Mouse (Mus musculus): ENCODE results near the gene Ccl11.

Gene Ccl11

DNA sequence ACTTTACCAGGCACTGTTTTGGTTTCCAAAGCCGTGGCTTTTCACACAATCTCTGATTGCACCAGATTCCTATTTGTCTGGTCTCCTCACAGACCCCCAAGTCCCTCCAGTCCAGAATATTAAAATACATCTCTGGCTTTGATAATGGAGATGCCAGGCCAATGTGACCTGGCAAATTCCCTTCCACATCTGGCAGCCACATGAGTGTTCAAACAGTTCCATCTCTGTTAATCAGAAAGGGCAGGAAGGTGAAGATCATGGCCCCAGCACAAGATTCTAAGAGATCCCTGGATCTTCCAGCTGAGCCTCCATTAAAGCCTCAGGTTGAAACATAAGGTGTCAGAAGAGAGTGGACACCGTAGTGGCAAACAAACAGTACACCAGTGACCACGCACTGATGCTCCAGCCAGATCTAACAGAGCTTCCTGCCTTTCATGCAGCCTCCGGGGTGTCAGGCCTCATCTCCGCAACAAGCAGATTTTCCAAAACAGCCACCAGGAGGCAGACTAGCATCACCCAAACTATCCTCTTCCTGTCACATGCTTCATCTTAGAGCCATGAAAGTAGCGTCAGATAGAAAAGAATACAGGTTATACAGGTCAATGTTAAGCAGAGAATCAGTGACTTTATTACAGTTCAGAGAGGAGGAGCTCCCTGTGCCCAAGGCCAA, 9.7 kb upstream of the Ccl11 start:
- peak in 1 of 2 experiments; percentile 45 for DNase-seq (ENCODE audit: low spot score in 2 of 2)

DNA sequence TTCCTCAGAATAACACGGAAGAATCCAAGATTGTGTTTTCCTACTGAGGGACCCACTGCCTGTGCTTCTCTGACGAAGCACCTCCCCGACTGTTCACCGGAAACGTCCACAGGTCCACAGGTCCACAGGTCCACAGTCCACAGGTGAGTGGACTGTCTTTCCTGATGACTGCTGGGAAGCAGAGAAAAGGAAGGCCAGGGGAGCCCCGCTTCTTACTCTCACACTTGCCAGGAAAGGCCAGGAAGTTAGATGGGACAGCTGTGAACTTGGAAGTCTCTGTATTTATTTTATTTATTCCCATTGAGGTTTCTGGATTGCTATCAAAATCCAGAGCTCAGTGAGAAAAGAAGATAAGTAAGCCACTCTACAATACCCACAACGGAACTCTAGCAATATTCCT, 3.8 kb upstream of the Ccl11 start:
- DNase-seq (ENCODE audit: low spot score in 2 of 2): no peak

DNA sequence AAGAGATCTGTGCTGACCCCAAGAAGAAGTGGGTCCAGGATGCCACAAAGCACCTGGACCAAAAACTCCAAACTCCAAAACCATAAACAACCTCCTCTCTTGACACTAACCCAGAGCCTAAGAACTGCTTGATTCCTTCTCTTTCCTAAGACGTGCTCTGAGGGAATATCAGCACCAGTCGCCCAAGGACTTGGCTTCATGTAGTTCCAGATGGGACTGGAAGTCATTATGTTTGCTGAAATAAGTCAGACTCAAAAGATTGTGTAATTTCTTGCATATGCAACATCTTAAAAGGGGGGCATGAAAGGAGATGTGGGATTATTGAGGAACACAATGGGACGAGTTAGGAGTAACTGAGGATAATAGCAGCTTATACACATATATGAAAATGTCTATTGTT, 4.6 kb downstream of the Ccl11 start:
- no peak for DNase-seq (ENCODE audit: low spot score in 2 of 2)

DNA sequence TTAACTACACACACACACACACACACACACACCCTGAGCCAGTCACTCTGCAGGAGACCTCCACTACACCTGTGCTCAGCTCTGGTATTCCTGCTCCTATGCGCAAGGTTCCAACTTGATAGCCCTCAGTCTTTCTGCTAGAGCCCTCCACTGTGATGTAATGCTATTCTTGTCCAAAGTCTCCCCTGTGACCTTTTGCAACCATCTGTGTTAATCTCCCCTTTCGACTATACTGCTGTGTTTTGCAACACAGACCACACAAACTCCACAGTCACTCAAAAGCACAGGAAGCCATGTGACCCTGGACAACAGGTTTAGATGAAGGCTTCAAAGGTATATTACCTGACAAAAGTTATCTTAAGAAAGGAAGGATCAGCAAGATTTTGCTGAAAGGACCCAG, 5.8 kb downstream of the Ccl11 start:
- no peak for DNase-seq (ENCODE audit: low spot score in 2 of 2)

DNA sequence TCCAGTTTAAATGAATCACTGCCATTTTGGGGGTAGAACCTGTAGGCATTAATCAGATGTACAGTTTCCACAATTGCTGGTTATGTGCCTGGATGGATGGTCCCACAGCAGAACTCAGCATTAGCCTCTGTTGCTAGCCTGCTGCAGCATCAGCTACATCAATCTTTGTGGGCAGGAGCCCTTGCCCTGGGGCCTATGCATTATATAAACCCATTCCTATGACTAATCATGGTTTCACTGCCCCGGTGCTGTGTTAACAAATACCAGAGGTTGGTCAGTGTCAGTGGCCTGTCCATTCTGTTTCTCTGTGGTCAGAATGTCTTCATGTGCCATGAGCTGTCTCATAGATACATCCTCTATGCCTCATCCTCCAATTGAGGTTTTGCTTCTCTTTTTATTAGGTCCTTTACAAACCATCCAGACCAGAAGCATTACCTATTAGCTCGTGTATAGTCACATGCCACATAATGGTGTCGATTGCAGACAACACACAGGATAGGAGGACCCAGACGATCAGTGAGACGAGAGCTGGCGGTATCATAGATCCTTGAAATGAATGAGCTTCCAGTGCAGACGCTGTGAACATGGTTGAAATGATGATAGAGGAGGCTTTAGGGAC, 9.4 kb downstream of the Ccl11 start:
- DNase-seq (ENCODE audit: low spot score in 2 of 2): no peak

DNA sequence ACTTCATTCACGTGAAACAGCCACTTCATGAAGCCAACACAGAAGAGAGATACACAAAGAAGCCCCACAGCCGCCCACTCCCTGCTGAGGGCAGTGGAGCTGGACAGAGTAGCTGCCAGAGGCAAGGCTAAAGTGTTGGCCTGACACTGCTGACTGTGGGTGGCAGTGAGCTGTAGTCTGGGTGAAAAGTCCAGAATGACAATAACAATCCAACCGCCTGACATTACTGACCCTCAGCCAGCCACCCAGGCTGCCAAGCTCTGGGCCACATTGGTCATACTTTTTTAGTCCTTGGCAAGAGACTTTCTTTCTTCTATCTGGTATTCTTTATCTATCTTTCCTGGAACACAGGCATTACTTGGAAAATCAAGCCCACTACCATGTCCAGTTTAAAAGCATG, 13.5 kb downstream of the Ccl11 start:
- DNase-seq (ENCODE audit: low spot score in 2 of 2): no peak

DNA sequence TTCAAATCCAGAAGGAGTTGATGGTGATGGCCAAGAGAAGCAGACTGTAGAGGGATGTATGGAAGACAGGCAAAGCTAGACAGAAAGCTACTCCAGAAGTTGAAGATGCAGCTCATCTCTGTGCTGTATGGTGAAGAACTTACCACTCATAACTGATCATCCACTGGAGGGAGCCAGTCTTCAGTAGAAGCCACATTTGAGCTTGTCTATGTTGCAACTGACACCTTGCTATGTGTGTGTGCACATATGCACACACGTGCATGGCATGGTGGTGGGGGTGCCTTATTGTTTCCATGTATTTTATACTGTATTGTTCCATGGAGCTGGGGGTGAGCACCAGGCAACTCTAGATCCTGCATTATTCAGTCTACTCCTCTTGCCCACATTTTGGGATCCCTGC, 14.8 kb downstream of the Ccl11 start:
- DNase-seq (ENCODE audit: low spot score in 2 of 2): no peak

DNA sequence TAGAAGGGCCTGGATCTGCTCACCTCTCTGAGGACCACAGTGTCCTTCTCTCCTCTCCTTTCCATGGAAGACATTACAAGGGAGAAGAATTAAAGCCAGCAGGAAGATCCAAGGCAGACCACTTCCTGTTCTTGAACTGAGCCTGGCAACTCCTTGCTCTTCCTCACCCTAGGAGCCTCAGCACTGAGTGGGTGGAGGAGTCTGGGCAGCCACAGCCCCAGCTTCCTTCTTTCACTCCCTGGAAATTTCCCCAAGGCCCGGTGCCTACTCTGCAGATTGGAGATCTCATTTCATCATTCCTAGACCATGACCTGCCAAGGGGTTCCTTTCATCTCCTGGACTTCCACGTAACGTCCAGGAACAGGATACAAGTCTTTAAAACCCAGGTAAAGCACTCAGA, 15.4 kb downstream of the Ccl11 start:
- DNase-seq (ENCODE audit: low spot score in 2 of 2): no peak

DNA sequence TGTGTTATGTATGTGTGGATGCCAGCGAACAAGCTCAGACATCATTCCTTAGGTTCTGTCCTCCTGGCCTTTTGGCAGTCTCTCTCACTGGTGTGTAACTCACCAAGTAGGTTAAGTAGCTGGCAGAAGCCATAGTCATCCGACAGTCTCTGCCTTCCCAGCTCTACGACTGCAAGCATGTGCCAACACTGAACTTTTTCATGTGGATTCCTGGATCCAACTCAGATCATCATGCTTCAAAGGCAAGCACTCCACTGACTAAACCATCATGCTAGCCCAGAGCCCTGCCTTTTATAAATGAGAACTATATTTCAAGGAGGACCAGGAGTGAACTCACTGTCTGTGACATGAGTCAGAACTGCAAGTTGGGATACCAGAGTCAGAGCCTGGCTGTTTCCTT, 16.1 kb downstream of the Ccl11 start:
- no peak for DNase-seq (ENCODE audit: low spot score in 2 of 2)

DNA sequence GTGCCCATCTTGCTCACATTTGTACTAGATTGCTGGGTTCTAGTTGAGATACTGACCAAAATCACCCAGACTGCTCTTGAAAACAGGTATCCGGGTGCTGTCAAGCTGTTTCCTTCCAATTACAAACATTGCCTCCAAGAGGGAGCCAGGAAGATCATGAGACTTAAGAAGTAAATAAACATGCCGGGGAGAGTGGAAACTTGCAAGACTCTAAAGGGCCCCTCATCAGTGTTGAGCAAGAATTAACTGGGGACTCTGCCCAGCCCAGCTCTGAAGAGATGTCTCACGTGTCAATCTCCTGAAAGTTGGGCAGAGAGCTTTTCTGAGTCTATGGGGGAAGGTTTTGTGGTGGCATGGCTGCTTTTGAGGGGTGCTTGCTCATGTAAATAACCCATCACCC, 19.4 kb downstream of the Ccl11 start:
- no peak for DNase-seq (ENCODE audit: low spot score in 2 of 2)

DNA sequence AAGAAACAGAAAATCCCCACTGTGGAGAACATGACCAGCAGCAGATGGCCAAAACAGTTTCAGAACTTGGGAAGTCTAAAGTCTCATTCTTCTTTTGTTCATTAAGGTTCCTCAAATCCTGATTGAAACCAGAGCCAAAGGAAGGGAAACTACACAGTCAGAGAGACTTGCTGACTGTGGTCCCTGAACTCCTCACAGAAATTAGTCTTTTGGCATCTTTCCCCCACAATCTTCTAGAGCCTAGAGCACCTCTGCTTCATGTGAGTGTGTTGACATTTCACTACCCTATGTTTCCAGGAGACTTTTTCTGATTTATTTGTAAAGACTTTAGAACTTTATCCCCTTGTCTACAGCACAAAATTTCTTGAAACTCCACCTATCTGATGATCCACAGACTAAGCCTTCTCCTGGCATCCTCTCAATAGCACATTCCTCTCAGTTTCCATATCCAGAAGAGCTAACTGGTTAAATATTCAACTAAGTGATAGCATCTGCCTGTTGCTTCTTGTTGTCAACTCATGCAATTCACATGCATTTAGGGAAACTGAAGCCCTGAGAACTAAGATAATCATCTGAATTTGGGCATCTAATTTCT, 20.6 kb downstream of the Ccl11 start:
- DNase-seq (ENCODE audit: low spot score in 2 of 2): no peak

DNA sequence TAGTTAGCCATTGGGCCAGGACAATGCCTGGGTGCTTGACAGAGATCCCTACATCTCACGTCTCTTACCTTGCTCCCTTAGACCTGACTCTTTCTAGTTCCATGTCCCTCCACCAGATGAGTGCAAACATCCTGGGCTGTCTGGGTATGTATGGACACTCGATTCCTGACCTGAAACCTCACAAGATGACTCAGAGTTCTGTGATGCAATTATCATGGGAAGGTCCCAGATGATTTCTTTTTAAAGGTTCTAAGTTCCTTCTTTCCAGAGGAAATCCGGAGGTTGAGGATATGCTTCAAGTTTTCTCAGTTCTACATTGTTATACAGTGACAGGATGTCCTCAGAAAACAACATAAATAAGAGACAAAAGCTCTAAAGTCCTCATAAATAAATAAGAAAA, 23.2 kb downstream of the Ccl11 start:
- no peak for DNase-seq (ENCODE audit: low spot score in 2 of 2)

DNA sequence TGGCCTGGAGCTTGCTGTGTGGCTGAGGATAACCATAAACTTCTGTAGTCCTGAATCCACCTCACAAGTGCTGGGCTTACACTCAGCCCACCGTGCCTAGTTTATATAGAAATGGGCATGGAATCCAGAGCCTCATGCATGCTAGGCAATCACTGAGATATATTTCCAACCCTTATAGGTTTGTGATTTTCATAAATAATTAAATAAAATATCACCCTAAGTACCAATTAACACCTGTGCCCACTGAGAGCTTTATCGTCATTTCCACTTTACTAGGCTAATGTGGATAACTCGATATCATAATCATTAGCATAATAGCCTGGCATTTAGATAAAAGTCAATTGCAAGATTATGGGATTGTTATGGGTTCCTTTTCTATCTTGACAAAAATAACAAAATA, 26.7 kb downstream of the Ccl11 start:
- no peak for DNase-seq (ENCODE audit: low spot score in 2 of 2)

DNA sequence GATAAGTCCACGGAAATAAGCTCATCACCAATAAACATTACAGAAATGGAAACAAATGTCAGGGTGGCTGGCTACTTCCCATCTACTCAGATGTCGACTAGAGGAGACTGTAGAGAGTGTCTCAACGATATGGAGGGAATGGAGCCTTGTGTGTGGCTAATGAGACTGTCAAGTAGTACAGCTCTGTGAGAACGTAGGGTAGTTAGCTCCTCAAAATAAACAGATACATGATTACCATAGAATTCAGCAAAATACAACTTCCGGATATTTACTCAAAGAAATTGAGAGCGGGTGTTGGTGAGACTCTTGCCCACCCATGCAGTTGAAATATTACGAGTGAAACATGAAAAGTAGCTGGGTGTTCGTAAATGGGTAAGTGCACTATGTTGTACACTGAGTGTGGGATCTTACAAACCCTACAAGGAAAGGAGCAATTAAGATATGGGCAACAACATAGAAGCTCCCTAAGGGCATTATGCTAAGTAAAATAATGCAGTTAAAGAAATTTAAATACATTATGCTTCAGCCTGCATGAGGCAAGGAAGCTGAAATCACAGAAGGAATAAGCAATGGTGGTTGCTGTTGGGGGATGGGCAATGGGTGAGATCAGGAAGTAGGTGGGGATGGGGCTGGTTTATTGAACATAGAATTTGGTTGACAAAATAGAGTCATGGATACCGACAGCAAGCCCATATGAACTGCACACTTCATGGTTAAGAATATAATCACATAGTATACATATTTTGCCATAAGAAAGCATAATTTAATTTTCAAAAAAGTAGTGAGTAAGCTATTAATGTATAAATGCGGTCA, 42.1 kb downstream of the Ccl11 start:
- no peak for DNase-seq (ENCODE audit: low spot score in 2 of 2)

DNA sequence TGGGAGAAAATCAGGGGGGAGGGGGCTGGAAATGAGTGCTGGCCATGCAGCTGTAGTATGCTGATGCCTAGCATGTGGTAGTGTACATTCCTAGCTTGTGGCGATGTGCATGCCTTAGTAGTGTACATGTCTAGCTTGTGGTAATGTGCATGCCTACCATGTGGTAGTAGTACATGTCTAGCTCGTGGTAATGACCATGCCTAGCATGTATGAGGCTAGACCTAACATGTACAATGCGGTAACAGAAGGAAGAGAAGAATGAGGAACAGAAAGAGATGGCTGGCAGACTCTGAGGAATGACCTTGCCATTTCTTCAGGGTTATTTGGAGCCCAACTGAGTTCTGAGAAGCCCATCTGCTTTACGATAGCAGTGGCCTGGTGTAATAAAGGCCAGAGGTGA, 43.5 kb downstream of the Ccl11 start:
- DNase-seq (ENCODE audit: low spot score in 2 of 2): no peak

DNA sequence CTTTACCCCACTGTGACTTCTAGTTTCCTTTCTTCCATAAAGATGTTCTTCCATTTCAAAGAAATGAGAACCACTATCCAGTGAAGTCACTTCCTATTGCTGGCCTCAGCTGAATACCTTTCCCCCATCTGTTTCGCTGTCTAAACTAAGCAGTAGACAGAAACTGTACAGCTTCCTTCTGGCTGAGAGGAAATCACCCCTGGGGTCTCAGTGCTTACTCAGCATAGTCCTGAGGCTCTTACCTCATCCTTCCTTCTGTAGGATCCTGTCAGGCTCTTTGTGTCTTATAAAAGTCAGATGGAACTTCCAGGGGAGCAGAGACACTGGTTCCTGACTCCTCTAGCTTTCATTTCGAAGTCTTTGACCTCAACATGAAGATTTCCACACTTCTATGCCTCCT, 43.9 kb downstream of the Ccl11 start, which contains the start of gene Ccl12:
Ccl12 (plus strand) TSS at position 317 of the 400 bp plus-strand sequence.
- DNase-seq (ENCODE audit: low spot score in 2 of 2): no peak

DNA sequence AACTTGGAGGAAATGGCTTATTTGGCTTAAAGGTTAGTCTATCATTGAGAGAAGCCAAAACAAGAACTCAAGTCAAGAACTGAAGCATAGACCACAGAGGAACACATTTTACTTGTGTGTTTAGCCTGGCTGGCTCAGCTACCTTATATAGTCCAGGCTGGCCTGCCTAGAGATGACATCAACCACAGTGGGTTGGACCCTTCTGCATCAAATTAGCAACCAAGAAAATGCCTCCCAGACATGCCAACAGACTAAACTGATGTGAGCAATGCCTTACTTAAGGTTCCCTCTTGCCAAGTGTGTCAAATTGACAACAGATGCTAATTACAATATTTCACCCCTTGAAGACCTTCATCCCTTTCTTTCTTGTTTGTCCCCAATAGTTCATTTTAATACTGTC, 52.0 kb downstream of the Ccl11 start:
- DNase-seq (ENCODE audit: low spot score in 2 of 2): no peak

DNA sequence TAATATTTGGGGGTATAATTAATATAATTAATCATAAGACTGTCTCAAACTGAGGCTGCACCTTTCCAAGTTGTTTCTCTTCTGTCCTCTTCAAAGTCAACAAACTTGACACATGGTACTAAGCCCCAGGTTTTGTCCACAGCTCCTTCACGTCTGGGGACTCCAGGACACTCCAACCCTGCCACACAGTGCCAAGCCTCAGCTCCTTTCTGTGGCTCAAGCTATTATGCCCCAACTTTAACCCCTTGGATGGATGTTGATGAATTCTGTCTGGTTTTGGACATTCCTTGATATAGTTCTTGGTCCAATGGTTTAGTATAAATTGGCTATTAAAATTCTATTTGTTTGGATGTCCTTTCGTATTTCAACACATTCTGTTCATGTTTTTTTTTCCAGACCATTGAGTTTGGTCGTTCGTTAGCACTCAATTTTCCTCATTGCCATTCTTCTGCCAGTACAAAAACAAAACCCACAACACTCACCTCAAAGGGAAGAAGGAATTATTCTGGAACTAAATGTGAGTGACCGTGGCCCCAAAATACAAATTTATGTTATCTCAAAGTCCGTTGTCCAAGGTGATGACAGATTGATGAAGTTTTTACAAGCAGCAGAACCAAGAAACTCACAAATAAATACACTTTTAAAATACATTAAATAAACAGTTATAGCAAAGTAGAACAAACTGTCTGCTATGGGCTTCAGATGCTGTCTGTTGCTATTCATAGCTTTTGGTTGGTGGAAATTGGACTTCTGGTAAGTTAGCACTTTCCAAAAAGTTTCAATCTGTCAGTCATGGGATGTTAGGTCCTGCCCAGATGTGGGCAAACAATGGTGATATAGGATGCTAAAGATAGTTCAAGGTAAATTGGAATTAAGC, 53.0 kb downstream of the Ccl11 start:
- no peak for DNase-seq (ENCODE audit: low spot score in 2 of 2)

All from spleen, postnatal 10 days (tissue).